Mouse (Mus musculus): Measurements from ENCODE around the gene Rhox2h. TPM values are rescaled to one million over a fixed set of nuclear protein-coding genes. Genes with fewer than 3 reads are reported as not detected.

Gene Rhox2h
- polyA plus RNA-seq, 1 experiment from 2014 or later = not detected

Other genes starting within 250 kb of the Rhox2h start
- gene Rhox4b, start 240.8 kb downstream of the Rhox2h start, polyA plus RNA-seq (2015; fragmentation: Nextera tagmentation; extraction: Ambion mirVana) = not detected in 2 replicates
- not detected in 2 replicates for gene Rhox2c, start 219.6 kb downstream of the Rhox2h start, polyA plus RNA-seq (2015; fragmentation: Nextera tagmentation; extraction: Ambion mirVana)
- gene Rhox3c, start 214.7 kb downstream of the Rhox2h start, polyA plus RNA-seq (2015; fragmentation: Nextera tagmentation; extraction: Ambion mirVana) = not detected in 2 replicates
- gene Rhox4c, start 192.9 kb downstream of the Rhox2h start, polyA plus RNA-seq (2015; fragmentation: Nextera tagmentation; extraction: Ambion mirVana) = not detected in 2 replicates
- not detected in 2 replicates for gene Rhox2d, start 179.8 kb downstream of the Rhox2h start, polyA plus RNA-seq (2015; fragmentation: Nextera tagmentation; extraction: Ambion mirVana)
- gene Rhox4d, start 158.9 kb downstream of the Rhox2h start, polyA plus RNA-seq (2015; fragmentation: Nextera tagmentation; extraction: Ambion mirVana) = not detected in 2 replicates
- gene Rhox2e, start 142.8 kb downstream of the Rhox2h start, polyA plus RNA-seq (2015; fragmentation: Nextera tagmentation; extraction: Ambion mirVana) = not detected in 2 replicates
- not detected in 2 replicates for gene Rhox3e, start 131.3 kb downstream of the Rhox2h start, polyA plus RNA-seq (2015; fragmentation: Nextera tagmentation; extraction: Ambion mirVana)
- gene Rhox4e, start 115.9 kb downstream of the Rhox2h start, polyA plus RNA-seq (2015; fragmentation: Nextera tagmentation; extraction: Ambion mirVana) = not detected in 2 replicates
- gene Rhox2f, start 101.9 kb downstream of the Rhox2h start, polyA plus RNA-seq (2015; fragmentation: Nextera tagmentation; extraction: Ambion mirVana) = not detected in 2 replicates
- not detected in 2 replicates for gene Rhox3f, start 92.3 kb downstream of the Rhox2h start, polyA plus RNA-seq (2015; fragmentation: Nextera tagmentation; extraction: Ambion mirVana)
- gene Rhox4f, start 65.6 kb downstream of the Rhox2h start, polyA plus RNA-seq (2015; fragmentation: Nextera tagmentation; extraction: Ambion mirVana) = not detected in 2 replicates
- not detected in 2 replicates for gene Rhox3g, start 44.7 kb downstream of the Rhox2h start, polyA plus RNA-seq (2015; fragmentation: Nextera tagmentation; extraction: Ambion mirVana)
- not detected in 2 replicates for gene Rhox2g, start 29.8 kb downstream of the Rhox2h start, polyA plus RNA-seq (2015; fragmentation: Nextera tagmentation; extraction: Ambion mirVana)
- not detected in 2 replicates for gene Rhox4g, start 21.9 kb downstream of the Rhox2h start, polyA plus RNA-seq (2015; fragmentation: Nextera tagmentation; extraction: Ambion mirVana)
- gene Rhox3h, start 4.5 kb downstream of the Rhox2h start, polyA plus RNA-seq (2015; fragmentation: Nextera tagmentation; extraction: Ambion mirVana) = not detected in 2 replicates
- gene Rhox5, start 131.6 kb upstream of the Rhox2h start, polyA plus RNA-seq (2015; fragmentation: Nextera tagmentation; extraction: Ambion mirVana) = 0.54 and 0.58 TPM in 2 replicates
- gene Rhox6, start 153.6 kb upstream of the Rhox2h start, polyA plus RNA-seq (2015; fragmentation: Nextera tagmentation; extraction: Ambion mirVana) = not detected in 2 replicates
- gene Rhox7a, start 158.4 kb upstream of the Rhox2h start, polyA plus RNA-seq (2015; fragmentation: Nextera tagmentation; extraction: Ambion mirVana) = not detected in 2 replicates
- gene Rhox8, start 205.7 kb upstream of the Rhox2h start, polyA plus RNA-seq (2015; fragmentation: Nextera tagmentation; extraction: Ambion mirVana) = not detected in 2 replicates
- gene Rhox7b, start 224.0 kb upstream of the Rhox2h start, polyA plus RNA-seq (2015; fragmentation: Nextera tagmentation; extraction: Ambion mirVana) = not detected in 2 replicates
- not detected in 2 replicates for gene Rhox9, start 228.5 kb upstream of the Rhox2h start, polyA plus RNA-seq (2015; fragmentation: Nextera tagmentation; extraction: Ambion mirVana)

Data from kidney, postnatal 0 days (tissue).